Mouse (Mus musculus): Measurements from ENCODE around the gene Abtb2.

- TF ChIP-seq CTCF (IDR thresholded peaks at IDR 0.05; ENCODE audit: control insufficient read depth, insufficient read depth, insufficient read length) (no peak), MYOG (IDR thresholded peaks at IDR 0.05; ENCODE audit: control insufficient read depth, extremely low read depth, insufficient read length) (no peak), USF1 (IDR thresholded peaks at IDR 0.05; ENCODE audit: low read depth) (no peak), FOSL1 (IDR thresholded peaks at IDR 0.05; ENCODE audit: insufficient read depth, low read length, poor library complexity, severe bottlenecking) (no peak), MYOD1 (IDR thresholded peaks at IDR 0.05; ENCODE audit: control insufficient read depth, insufficient read length, low read depth) (no peak)
Measured at GRCm38 (mm10) chr2:103589400-103589799, 23.3 kb downstream of the Abtb2 start.

Data from C2C12 (cell line).